Mouse (Mus musculus) liver, embryonic 13.5 days (tissue): ENCODE measurements around the gene Kank3. TPM values are rescaled to one million over a fixed set of nuclear protein-coding genes. Genes with fewer than 3 reads are reported as not detected.
A peak's percentile ranks its signal among the peaks of the same experiment; 100 is the strongest.

Experiments
- ATAC-seq: fragments of 200-750 bp; cut with Nextera tagmentation; 2 replicates; pipeline ENCODE4 v1.8.0; 2017; ENCODE audit warnings: low read depth, mild to moderate bottlenecking, moderate number of reproducible peaks, moderate library complexity
- DNase-seq: peaks from one replicate; pipeline ENCODE4 v3.0.0; 2022
- H3K27ac ChIP-seq: fragments of 300-500 bp; sonication (generic); 2 replicates; pipeline ENCODE4 v1.5.1; 2015; ENCODE audit warnings: moderate library complexity, mild to moderate bottlenecking, inconsistent platforms
- H3K27me3 ChIP-seq: fragments of 300-500 bp; sonication (generic); 2 replicates; pipeline ENCODE4 v1.6.1; 2015; ENCODE audit warnings: mild to moderate bottlenecking, inconsistent platforms
- H3K36me3 ChIP-seq: fragments of 300-500 bp; sonication (generic); 2 replicates; pipeline ENCODE4 v1.6.1; 2015; ENCODE audit warnings: mild to moderate bottlenecking, inconsistent platforms
- H3K4me1 ChIP-seq: fragments of 300-500 bp; sonication (generic); replicated peaks from 2 replicates; pipeline ENCODE4 v1.6.1; 2015; ENCODE audit warnings: inconsistent platforms
- H3K4me2 ChIP-seq: fragments of 300-500 bp; sonication (generic); 2 replicates; pipeline ENCODE4 v1.6.1; 2015; ENCODE audit warnings: inconsistent platforms, mild to moderate bottlenecking, moderate library complexity
- H3K4me3 ChIP-seq: fragments of 300-500 bp; sonication (generic); replicated peaks from 2 replicates; pipeline ENCODE4 v1.5.1; 2015; ENCODE audit warnings: mild to moderate bottlenecking, inconsistent platforms
- H3K9ac ChIP-seq: fragments of 300-500 bp; sonication (generic); 2 replicates; pipeline ENCODE4 v1.6.1; 2015; ENCODE audit warnings: mild to moderate bottlenecking, inconsistent platforms
- H3K9me3 ChIP-seq: fragments of 300-500 bp; sonication (generic); replicated peaks from 2 replicates; pipeline ENCODE4 v1.6.1; 2016; ENCODE audit warnings: inconsistent platforms
- WGBS: fragments of 180-500 bp; shearing (Covaris S2); methylation state at CpG from one replicate; pipeline ENCODE4 v1.1.7; 2015; ENCODE audit not compliant: insufficient replicate concordance; 5-methylcytosine and 5-hydroxymethylcytosine counted together
- polyA plus RNA-seq: library from polyadenylated mRNA; unstranded; fragments of >200 nt; fragmentation: Nextera tagmentation; extraction: Ambion mirVana; gene quantifications from 2 replicates; pipeline ENCODE4 v1.2.1, GENCODE M21; 2015

Gene Kank3
- polyA plus RNA-seq, 1 experiment from 2014 or later = 8.9 TPM

- Histone ChIP-seq H3K9me3 (no peaks in the 10 kb centered on the region), H3K4me2 (peak within 1 kb of the TSS; percentile 87), H3K9ac (peak within 1 kb of the TSS; percentile 71), H3K27ac (peak within 1 kb of the TSS; percentile 77), H3K36me3 (peaks cover 25% of the 10 kb centered on the region), H3K4me3 (peak within 1 kb of the TSS; percentile 66), H3K27me3 (0 out of 2 replicates have a peak, but pooled peaks cover 11% of the 10 kb centered on the region), H3K4me1 (peaks cover 46% of the 10 kb centered on the region)
- peak; percentile 68 for DNase-seq
- ATAC-seq = peak; percentile 87
- 1% methylated on average over 50 of the region's 50 CpGs for WGBS
Observed at GRCm38 (mm10) chr17:33781124-33781977, 29.0 kb upstream of the Kank3 start, which contains the start of gene Angptl4. Gene Angptl4, minus strand, starts transcription at chr17:33781830.

GRCm38 (mm10) chr17:33782067-33782466 is 28.3 kb upstream of the Kank3 start:
- H3K4me3 ChIP-seq = peak overlapping the region; percentile 66
- ATAC-seq (no peak), DNase-seq (no peak)
- H3K9ac ChIP-seq = peak overlapping the region; percentile 71
- H3K9me3 ChIP-seq = no peaks in the 10 kb centered on the region
- H3K27ac ChIP-seq = no peak overlapping the region
- H3K27me3 ChIP-seq = 0 out of 2 replicates have a peak, but pooled peaks cover 11% of the 10 kb centered on the region
- peak overlapping the region; percentile 87 for H3K4me2 ChIP-seq
- H3K4me1 ChIP-seq = peaks cover 46% of the 10 kb centered on the region
- peaks cover 18% of the 10 kb centered on the region for H3K36me3 ChIP-seq
- 37% methylated on average over 4 of the region's 4 CpGs for WGBS

GRCm38 (mm10) chr17:33783408-33783807 is 26.9 kb upstream of the Kank3 start:
- Histone ChIP-seq H3K27ac (no peak overlapping the region), H3K9me3 (no peaks in the 10 kb centered on the region), H3K4me1 (peaks cover 43% of the 10 kb centered on the region), H3K4me3 (no peak overlapping the region), H3K27me3 (0 out of 2 replicates have a peak, but pooled peaks cover 11% of the 10 kb centered on the region), H3K36me3 (peaks cover 4% of the 10 kb centered on the region), H3K4me2 (no peak overlapping the region), H3K9ac (no peak overlapping the region)
- no peak for DNase-seq
- no peak for ATAC-seq

- ATAC-seq (no peak), DNase-seq (no peak)
- Histone ChIP-seq H3K9ac (no peak overlapping the region), H3K4me1 (peaks cover 31% of the 10 kb centered on the region), H3K4me3 (no peak overlapping the region), H3K9me3 (no peaks in the 10 kb centered on the region), H3K4me2 (no peak overlapping the region), H3K27ac (no peak overlapping the region), H3K27me3 (0 out of 2 replicates have a peak, but pooled peaks cover 11% of the 10 kb centered on the region), H3K36me3 (no peaks in the 10 kb centered on the region)
- 58% methylated on average over 2 of the region's 2 CpGs for WGBS
Observed at GRCm38 (mm10) chr17:33784939-33785338, 25.4 kb upstream of the Kank3 start.

GRCm38 (mm10) chr17:33786375-33786774 is 23.9 kb upstream of the Kank3 start:
- H3K4me3 ChIP-seq = no peak overlapping the region
- H3K36me3 ChIP-seq = no peaks in the 10 kb centered on the region
- WGBS = 77% methylated on average over 18 of the region's 18 CpGs
- no peak overlapping the region for H3K4me2 ChIP-seq
- no peaks in the 10 kb centered on the region for H3K9me3 ChIP-seq
- DNase-seq (no peak), ATAC-seq (no peak)
- peaks cover 17% of the 10 kb centered on the region for H3K4me1 ChIP-seq
- no peak overlapping the region for H3K27ac ChIP-seq
- 0 out of 2 replicates have a peak, but pooled peaks cover 11% of the 10 kb centered on the region for H3K27me3 ChIP-seq
- no peak overlapping the region for H3K9ac ChIP-seq

- Histone ChIP-seq H3K36me3 (no peaks in the 10 kb centered on the region), H3K27me3 (peaks cover 19% of the 10 kb centered on the region; the same call in 1 of the 2 replicates), H3K9ac (no peak overlapping the region), H3K4me1 (0 out of 2 replicates have a peak, but pooled peaks cover 4% of the 10 kb centered on the region), H3K9me3 (no peaks in the 10 kb centered on the region), H3K4me3 (no peak overlapping the region), H3K4me2 (no peak overlapping the region), H3K27ac (no peak overlapping the region)
- DNase-seq (no peak), ATAC-seq (no peak)
- WGBS = 22% methylated on average over 4 of the region's 4 CpGs
Observed at GRCm38 (mm10) chr17:33788732-33789131, 21.6 kb upstream of the Kank3 start.

- Histone ChIP-seq H3K9ac (no peak overlapping the region), H3K27me3 (0 out of 2 replicates have a peak, but pooled peaks cover 3% of the 10 kb centered on the region)
- DNase-seq = no peak
Observed at GRCm38 (mm10) chr17:33798306-33798705, 12.0 kb upstream of the Kank3 start.

GRCm38 (mm10) chr17:33799277-33799676 is 11.0 kb upstream of the Kank3 start:
- no peaks in the 10 kb centered on the region for H3K36me3 ChIP-seq
- no peaks in the 10 kb centered on the region for H3K9me3 ChIP-seq
- peaks cover 3% of the 10 kb centered on the region for H3K4me1 ChIP-seq
- no peak overlapping the region for H3K4me3 ChIP-seq
- 28% methylated on average over 1 of the region's 1 CpGs for WGBS
- no peak overlapping the region for H3K4me2 ChIP-seq
- H3K9ac ChIP-seq = no peak overlapping the region
- no peak for ATAC-seq
- no peak overlapping the region for H3K27ac ChIP-seq
- no peak for DNase-seq
- H3K27me3 ChIP-seq = no peaks in the 10 kb centered on the region

More at GRCm38 (mm10) chr17:33798306-33798705, 12.0 kb upstream of the Kank3 start:
- Histone ChIP-seq H3K4me3 (no peak overlapping the region), H3K9me3 (no peaks in the 10 kb centered on the region), H3K4me2 (no peak overlapping the region), H3K27ac (no peak overlapping the region), H3K36me3 (no peaks in the 10 kb centered on the region), H3K4me1 (no peaks in the 10 kb centered on the region; the same call in 1 of the 2 replicates)
- 51% methylated on average over 3 of the region's 3 CpGs for WGBS
- ATAC-seq = no peak

- WGBS = 3% methylated on average over 2 of the region's 2 CpGs
- Histone ChIP-seq H3K9me3 (no peaks in the 10 kb centered on the region), H3K4me1 (peaks cover 8% of the 10 kb centered on the region), H3K9ac (no peak overlapping the region), H3K36me3 (no peaks in the 10 kb centered on the region), H3K4me2 (no peak overlapping the region), H3K27me3 (peaks cover 5% of the 10 kb centered on the region; the same call in 1 of the 2 replicates), H3K4me3 (no peak overlapping the region), H3K27ac (no peak overlapping the region)
- no peak for ATAC-seq
- DNase-seq = no peak
Observed at GRCm38 (mm10) chr17:33802221-33802620, 8.1 kb upstream of the Kank3 start.

- ATAC-seq = peak; percentile 43; the same call in 1 of the 2 replicates
- Histone ChIP-seq H3K27ac (no peak overlapping the region), H3K9ac (no peak overlapping the region), H3K4me2 (no peak overlapping the region), H3K4me3 (no peak overlapping the region), H3K4me1 (peaks cover 13% of the 10 kb centered on the region), H3K27me3 (peaks cover 7% of the 10 kb centered on the region; the same call in 1 of the 2 replicates), H3K36me3 (no peaks in the 10 kb centered on the region), H3K9me3 (no peaks in the 10 kb centered on the region)
- DNase-seq = no peak
- 50% methylated on average over 4 of the region's 4 CpGs for WGBS
Observed at GRCm38 (mm10) chr17:33804205-33804604, 6.1 kb upstream of the Kank3 start.

GRCm38 (mm10) chr17:33804745-33805144 is 5.6 kb upstream of the Kank3 start:
- no peak for ATAC-seq
- 46% methylated on average over 1 of the region's 1 CpGs for WGBS
- H3K4me3 ChIP-seq = no peak overlapping the region
- H3K9me3 ChIP-seq = no peaks in the 10 kb centered on the region
- peaks cover 13% of the 10 kb centered on the region for H3K4me1 ChIP-seq
- DNase-seq = no peak
- H3K27ac ChIP-seq = no peak overlapping the region
- H3K4me2 ChIP-seq = no peak overlapping the region
- no peak overlapping the region for H3K9ac ChIP-seq
- H3K27me3 ChIP-seq = peaks cover 7% of the 10 kb centered on the region; the same call in 1 of the 2 replicates
- no peaks in the 10 kb centered on the region for H3K36me3 ChIP-seq
